Mouse (Mus musculus): ENCODE data around the gene Ppox. TPM values are rescaled to one million over a fixed set of nuclear protein-coding genes. Genes with fewer than 3 reads are reported as not detected.

The Ppox gene
- polyA plus RNA-seq, 1 experiment from 2014 or later: 49.5 TPM

- peaks cover 69% of the 10 kb centered on the region for H3K36me3 ChIP-seq
Observed at GRCm38 (mm10) chr1:171275144-171275734, 5.7 kb downstream of the Ppox start.

GRCm38 (mm10) chr1:171274171-171274570 lies 6.8 kb downstream of the Ppox start:
- ATAC-seq (ENCODE audit: insufficient number of reproducible peaks, low FRiP score, low TSS enrichment, low read depth): no peak
- Histone ChIP-seq H3K27ac (no peak overlapping the region), H3K4me3 (no peak overlapping the region), H3K27me3 (no peaks in the 10 kb centered on the region), H3K4me1 (peaks cover 17% of the 10 kb centered on the region), H3K36me3 (peaks cover 69% of the 10 kb centered on the region), H3K4me2 (no peak overlapping the region), H3K9ac (no peak overlapping the region), H3K9me3 (no peaks in the 10 kb centered on the region)
- WGBS: 92% methylated on average over 12 of the region's 12 CpGs

More at GRCm38 (mm10) chr1:171275144-171275734, 5.7 kb downstream of the Ppox start:
- Histone ChIP-seq H3K9me3 (no peaks in the 10 kb centered on the region), H3K4me3 (no peak overlapping the region), H3K4me1 (peaks cover 24% of the 10 kb centered on the region), H3K9ac (no peak overlapping the region), H3K27me3 (no peaks in the 10 kb centered on the region), H3K4me2 (no peak overlapping the region), H3K27ac (no peak overlapping the region)
- no peak for ATAC-seq (ENCODE audit: insufficient number of reproducible peaks, low FRiP score, low TSS enrichment, low read depth)
- 83% methylated on average over 11 of the region's 11 CpGs for WGBS

GRCm38 (mm10) chr1:171272086-171272485 lies 8.9 kb downstream of the Ppox start:
- 86% methylated on average over 3 of the region's 3 CpGs for WGBS

GRCm38 (mm10) chr1:171271622-171272021 lies 9.4 kb downstream of the Ppox start:
- ATAC-seq (ENCODE audit: insufficient number of reproducible peaks, low FRiP score, low TSS enrichment, low read depth): no peak
- Histone ChIP-seq H3K4me2 (0 out of 2 replicates have a peak overlapping the region, but pooled peaks have one; percentile 5), H3K4me1 (peaks cover 17% of the 10 kb centered on the region), H3K36me3 (peaks cover 47% of the 10 kb centered on the region), H3K27ac (no peak overlapping the region), H3K27me3 (no peaks in the 10 kb centered on the region), H3K9ac (no peak overlapping the region), H3K9me3 (no peaks in the 10 kb centered on the region), H3K4me3 (0 out of 2 replicates have a peak overlapping the region, but pooled peaks have one; percentile 80)
- WGBS: 68% methylated on average over 10 of the region's 10 CpGs

More at GRCm38 (mm10) chr1:171272086-171272485, 8.9 kb downstream of the Ppox start:
- Histone ChIP-seq H3K36me3 (peaks cover 51% of the 10 kb centered on the region), H3K4me2 (0 out of 2 replicates have a peak overlapping the region, but pooled peaks have one; percentile 5), H3K9ac (no peak overlapping the region), H3K9me3 (no peaks in the 10 kb centered on the region), H3K27ac (no peak overlapping the region), H3K27me3 (no peaks in the 10 kb centered on the region), H3K4me1 (peaks cover 17% of the 10 kb centered on the region), H3K4me3 (no peak overlapping the region)
- no peak for ATAC-seq (ENCODE audit: insufficient number of reproducible peaks, low FRiP score, low TSS enrichment, low read depth)

GRCm38 (mm10) chr1:171271196-171271595 lies 9.8 kb downstream of the Ppox start:
- no peaks in the 10 kb centered on the region for H3K9me3 ChIP-seq
- ATAC-seq (ENCODE audit: insufficient number of reproducible peaks, low FRiP score, low TSS enrichment, low read depth): no peak
- peaks cover 17% of the 10 kb centered on the region for H3K4me1 ChIP-seq
- no peaks in the 10 kb centered on the region for H3K27me3 ChIP-seq
- H3K27ac ChIP-seq: no peak overlapping the region
- peaks cover 42% of the 10 kb centered on the region for H3K36me3 ChIP-seq
- 35% methylated on average over 9 of the region's 9 CpGs for WGBS
- peak overlapping the region; percentile 92 for H3K4me2 ChIP-seq
- H3K9ac ChIP-seq: 0 out of 2 replicates have a peak overlapping the region, but pooled peaks have one; percentile 74
- H3K4me3 ChIP-seq: peak overlapping the region; percentile 80

GRCm38 (mm10) chr1:171270573-171270900 lies 10.4 kb downstream of the Ppox start:
- Histone ChIP-seq H3K9ac (peak overlapping the region; percentile 74), H3K4me1 (peaks cover 17% of the 10 kb centered on the region), H3K4me3 (peak overlapping the region; percentile 80), H3K9me3 (no peaks in the 10 kb centered on the region), H3K36me3 (peaks cover 36% of the 10 kb centered on the region), H3K4me2 (peak overlapping the region; percentile 92), H3K27ac (peak overlapping the region; percentile 74), H3K27me3 (no peaks in the 10 kb centered on the region)
- WGBS: 0% methylated on average over 19 of the region's 19 CpGs
- ATAC-seq (ENCODE audit: insufficient number of reproducible peaks, low FRiP score, low TSS enrichment, low read depth): peak; percentile 59

GRCm38 (mm10) chr1:171269848-171270572 lies 11.0 kb downstream of the Ppox start, which contains the start of gene B4galt3:
TSS of gene B4galt3 (plus strand) at chr1:171270328.
- Histone ChIP-seq H3K27me3 (no peaks in the 10 kb centered on the region), H3K9ac (peak within 1 kb of the TSS; percentile 74), H3K4me1 (peaks cover 17% of the 10 kb centered on the region), H3K4me2 (peak within 1 kb of the TSS; percentile 92), H3K36me3 (peaks cover 30% of the 10 kb centered on the region), H3K9me3 (no peaks in the 10 kb centered on the region), H3K27ac (peak within 1 kb of the TSS; percentile 74), H3K4me3 (peak within 1 kb of the TSS; percentile 80)
- peak; percentile 93 for ATAC-seq (ENCODE audit: insufficient number of reproducible peaks, low FRiP score, low TSS enrichment, low read depth)
- WGBS: 3% methylated on average over 36 of the region's 36 CpGs

GRCm38 (mm10) chr1:171268341-171268740 lies 12.6 kb downstream of the Ppox start:
- Histone ChIP-seq H3K4me1 (peaks cover 23% of the 10 kb centered on the region), H3K9me3 (no peaks in the 10 kb centered on the region), H3K4me2 (no peak overlapping the region), H3K36me3 (peaks cover 14% of the 10 kb centered on the region), H3K27me3 (no peaks in the 10 kb centered on the region), H3K27ac (no peak overlapping the region), H3K9ac (no peak overlapping the region), H3K4me3 (no peak overlapping the region)
- ATAC-seq (ENCODE audit: insufficient number of reproducible peaks, low FRiP score, low TSS enrichment, low read depth): no peak
- 61% methylated on average over 1 of the region's 1 CpGs for WGBS

GRCm38 (mm10) chr1:171265971-171266744 lies 14.8 kb downstream of the Ppox start:
- no peak overlapping the region for H3K4me2 ChIP-seq
- no peaks in the 10 kb centered on the region for H3K36me3 ChIP-seq
- no peaks in the 10 kb centered on the region for H3K9me3 ChIP-seq
- H3K27ac ChIP-seq: no peak overlapping the region
- no peak for ATAC-seq (ENCODE audit: insufficient number of reproducible peaks, low FRiP score, low TSS enrichment, low read depth)
- H3K4me3 ChIP-seq: no peak overlapping the region
- H3K4me1 ChIP-seq: peaks cover 25% of the 10 kb centered on the region
- 54% methylated on average over 4 of the region's 4 CpGs for WGBS
- H3K9ac ChIP-seq: no peak overlapping the region
- no peaks in the 10 kb centered on the region for H3K27me3 ChIP-seq

- H3K4me1 ChIP-seq: peaks cover 19% of the 10 kb centered on the region
- no peak overlapping the region for H3K9ac ChIP-seq
- H3K4me2 ChIP-seq: 0 out of 2 replicates have a peak overlapping the region, but pooled peaks have one; percentile 47
- H3K27ac ChIP-seq: peak overlapping the region; percentile 91
- no peaks in the 10 kb centered on the region for H3K27me3 ChIP-seq
- H3K9me3 ChIP-seq: no peaks in the 10 kb centered on the region
- WGBS: 65% methylated on average over 3 of the region's 3 CpGs
- H3K36me3 ChIP-seq: peaks cover 11% of the 10 kb centered on the region
- no peak for ATAC-seq (ENCODE audit: insufficient number of reproducible peaks, low FRiP score, low TSS enrichment, low read depth)
- H3K4me3 ChIP-seq: no peak overlapping the region
Observed at GRCm38 (mm10) chr1:171263666-171264461, 17.1 kb downstream of the Ppox start.

- Histone ChIP-seq H3K36me3 (peaks cover 17% of the 10 kb centered on the region), H3K27me3 (no peaks in the 10 kb centered on the region), H3K4me1 (peaks cover 19% of the 10 kb centered on the region), H3K4me3 (peak overlapping the region; percentile 25), H3K9me3 (no peaks in the 10 kb centered on the region), H3K4me2 (peak overlapping the region; percentile 47), H3K27ac (peak overlapping the region; percentile 91), H3K9ac (no peak overlapping the region)
- peak; percentile 80 for ATAC-seq (ENCODE audit: insufficient number of reproducible peaks, low FRiP score, low TSS enrichment, low read depth)
- WGBS: 0% methylated on average over 2 of the region's 2 CpGs
Observed at GRCm38 (mm10) chr1:171263185-171263611, 17.8 kb downstream of the Ppox start.

Measured in limb, embryonic 15.5 days (tissue).